Mouse (Mus musculus) megakaryocyte, embryonic 14.5 days (primary cell): ENCODE data around the gene Rgn. TPM values are rescaled to one million over a fixed set of nuclear protein-coding genes. Genes with fewer than 3 reads are reported as not detected.

Experiments used
- H3K27me3 ChIP-seq: replicated peaks from 2 replicates; pipeline ENCODE3; 2012; ENCODE audit warnings: inconsistent platforms
- H3K36me3 ChIP-seq: replicated peaks from 2 replicates; pipeline ENCODE3; 2012; ENCODE audit warnings: low read length, inconsistent platforms, mixed read lengths
- H3K4me1 ChIP-seq: 2 replicates; pipeline ENCODE4 v1.6.1; 2012; ENCODE audit warnings: inconsistent platforms
- H3K4me3 ChIP-seq: replicated peaks from 2 replicates; pipeline ENCODE3; 2012; ENCODE audit warnings: moderate library complexity, mild to moderate bottlenecking, inconsistent platforms
- H3K9me3 ChIP-seq: 2 replicates; pipeline ENCODE4 v1.6.1; 2012; ENCODE audit warnings: inconsistent platforms
- FLI1 ChIP-seq: IDR thresholded peaks from 2 replicates; pipeline ENCODE4 v1.6.1; 2012; ENCODE audit warnings: low read length, inconsistent platforms, mixed read lengths
- GATA1 ChIP-seq: IDR thresholded peaks from 3 replicates; pipeline ENCODE4 v1.6.1; 2012; ENCODE audit warnings: mixed read lengths, low read length, inconsistent platforms, borderline replicate concordance
- polyA plus RNA-seq: library from polyadenylated mRNA; stranded (reverse); fragments of >175 nt; gene quantifications from 2 replicates; pipeline ENCODE4 v1.2.3, GENCODE M21; 2012; ENCODE audit warnings: low replicate concordance; ENCODE audit not compliant: insufficient read depth

Gene Rgn
- polyA plus RNA-seq, result not detected in 2 replicates

DNA sequence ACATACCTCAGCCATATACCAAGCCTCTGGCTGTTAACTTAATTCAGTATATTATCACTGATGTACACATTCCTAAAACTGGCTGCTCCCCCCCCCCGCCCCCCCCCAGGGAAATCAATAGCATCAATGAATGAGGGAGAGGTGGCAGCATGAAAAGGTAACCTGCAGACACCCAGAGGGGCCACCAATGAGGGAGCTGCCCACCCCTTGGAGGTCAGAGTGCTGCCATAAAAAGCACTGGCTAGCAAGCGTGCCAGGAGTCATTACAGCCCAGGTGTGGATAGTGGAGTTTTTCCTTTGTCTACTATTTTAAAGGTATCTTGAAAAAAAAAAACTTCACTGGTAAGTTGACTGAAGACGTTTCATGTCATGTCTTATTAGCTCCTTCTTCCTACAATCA is at the start of gene Rgn:
Gene Rgn (plus strand): TSS at position 256 of the 400 bp plus-strand sequence.
- Histone ChIP-seq H3K9me3 (no peaks in the 10 kb centered on the region), H3K27me3 (peaks cover 31% of the 10 kb centered on the region), H3K4me1 (peaks cover 10% of the 10 kb centered on the region), H3K36me3 (no peaks in the 10 kb centered on the region), H3K4me3 (no peak within 1 kb of the TSS)
- TF ChIP-seq GATA1 (no peak), FLI1 (no peak)

DNA sequence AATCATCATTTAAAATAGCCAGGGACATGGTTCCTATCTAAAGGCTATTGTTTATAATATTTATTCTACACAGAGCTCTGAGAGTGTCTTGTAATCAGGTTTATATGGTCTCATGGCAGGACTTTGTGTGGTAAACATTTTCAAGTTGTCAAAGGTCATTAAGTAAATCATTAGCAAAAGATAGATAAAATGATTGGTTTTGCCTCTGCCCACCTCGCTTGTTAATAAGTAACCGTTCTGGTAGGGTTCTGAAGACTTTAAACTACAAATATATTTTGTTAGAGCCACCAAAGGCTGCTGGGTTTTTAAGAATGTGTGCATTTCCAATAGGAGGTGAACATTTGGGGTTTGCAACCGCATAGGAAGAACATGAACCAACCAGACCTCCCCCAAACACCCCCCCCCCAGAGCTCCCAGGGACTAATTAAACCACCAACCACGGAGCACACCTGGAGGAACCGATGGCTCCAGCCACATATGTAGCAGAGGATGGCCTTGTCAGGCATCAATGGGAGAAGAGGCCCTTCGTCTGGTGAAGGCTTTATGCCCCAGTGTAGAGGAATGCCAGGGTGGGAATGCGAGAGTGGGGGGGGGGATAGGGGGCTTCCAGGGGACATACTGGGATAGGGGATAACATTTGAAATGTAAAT is 29.2 kb upstream of the Rgn start:
- Histone ChIP-seq H3K27me3 (no peaks in the 10 kb centered on the region), H3K4me3 (no peak overlapping the region), H3K36me3 (peaks cover 20% of the 10 kb centered on the region), H3K4me1 (0 out of 2 replicates have a peak, but pooled peaks cover 3% of the 10 kb centered on the region), H3K9me3 (no peaks in the 10 kb centered on the region)
- TF ChIP-seq GATA1 (no peak), FLI1 (no peak)

DNA sequence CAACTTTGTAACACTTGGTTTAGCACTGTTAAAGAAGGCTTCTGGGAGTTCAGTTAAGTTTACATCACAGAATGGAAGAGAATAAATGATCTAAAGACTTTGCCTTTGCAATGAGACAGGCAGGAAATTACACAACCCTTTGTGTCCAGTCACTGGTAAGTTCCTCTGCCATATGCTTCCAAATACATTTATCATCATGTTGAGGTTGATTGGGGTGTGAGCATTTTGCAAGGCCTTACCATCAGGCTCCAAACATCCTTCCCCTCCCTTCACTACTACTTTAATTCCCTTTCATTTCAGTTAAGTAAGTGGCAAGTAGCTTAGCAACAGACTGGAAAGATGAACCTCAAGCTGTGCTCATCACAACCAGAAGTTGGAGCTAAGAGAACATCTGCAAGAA is 28.0 kb upstream of the Rgn start:
- Histone ChIP-seq H3K4me1 (0 out of 2 replicates have a peak, but pooled peaks cover 3% of the 10 kb centered on the region), H3K4me3 (no peak overlapping the region), H3K36me3 (peaks cover 15% of the 10 kb centered on the region), H3K9me3 (no peaks in the 10 kb centered on the region), H3K27me3 (no peaks in the 10 kb centered on the region)
- TF ChIP-seq GATA1 (no peak), FLI1 (no peak)

DNA sequence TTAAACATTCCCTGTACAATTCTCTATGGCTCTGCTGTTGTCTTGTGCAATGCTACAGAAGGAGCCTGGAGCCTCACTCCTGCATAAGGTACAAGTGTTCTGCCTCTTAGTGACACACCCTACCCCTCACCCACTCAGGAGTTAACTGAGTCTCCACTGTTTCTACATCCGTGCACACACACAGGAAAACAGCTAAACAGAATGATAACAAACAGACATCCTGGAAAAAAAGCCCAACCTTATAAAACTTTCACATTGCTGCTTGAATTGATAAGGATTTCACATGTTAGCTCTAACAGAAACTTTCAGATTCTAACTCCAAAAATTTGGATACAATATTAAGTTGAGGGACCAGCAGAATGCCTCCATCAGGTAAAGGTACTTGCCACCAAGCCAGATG is 17.0 kb upstream of the Rgn start:
- no peaks in the 10 kb centered on the region for H3K4me1 ChIP-seq
- H3K36me3 ChIP-seq, result no peaks in the 10 kb centered on the region
- H3K27me3 ChIP-seq, result no peaks in the 10 kb centered on the region
- no peaks in the 10 kb centered on the region for H3K9me3 ChIP-seq
- H3K4me3 ChIP-seq, result no peak overlapping the region
- TF ChIP-seq GATA1 (no peak), FLI1 (no peak)

DNA sequence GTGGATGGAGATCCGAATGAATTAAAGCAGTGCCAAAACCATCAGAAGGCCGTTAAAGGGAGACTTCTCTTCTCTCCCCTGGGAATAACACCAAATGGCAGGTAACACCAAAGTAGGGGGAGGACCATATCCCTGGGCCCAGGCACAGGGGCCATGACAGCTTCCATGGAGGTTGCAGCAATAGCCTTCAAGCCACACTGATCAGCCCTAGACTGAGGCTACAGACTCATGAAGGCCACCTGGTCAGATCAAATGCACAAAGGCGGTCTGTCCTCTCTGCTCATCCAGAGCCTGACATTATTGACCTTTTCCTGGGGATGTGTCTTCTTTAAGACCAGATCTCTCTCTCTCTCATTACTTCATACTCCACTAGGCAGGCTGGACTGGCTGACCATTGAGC is 5.7 kb upstream of the Rgn start:
- no peak for TF ChIP-seq FLI1
- TF ChIP-seq GATA1, result no peak
- Histone ChIP-seq H3K9me3 (no peaks in the 10 kb centered on the region), H3K4me1 (peaks cover 4% of the 10 kb centered on the region; the same call in 1 of the 2 replicates), H3K4me3 (no peak overlapping the region), H3K36me3 (no peaks in the 10 kb centered on the region), H3K27me3 (peaks cover 33% of the 10 kb centered on the region)

DNA sequence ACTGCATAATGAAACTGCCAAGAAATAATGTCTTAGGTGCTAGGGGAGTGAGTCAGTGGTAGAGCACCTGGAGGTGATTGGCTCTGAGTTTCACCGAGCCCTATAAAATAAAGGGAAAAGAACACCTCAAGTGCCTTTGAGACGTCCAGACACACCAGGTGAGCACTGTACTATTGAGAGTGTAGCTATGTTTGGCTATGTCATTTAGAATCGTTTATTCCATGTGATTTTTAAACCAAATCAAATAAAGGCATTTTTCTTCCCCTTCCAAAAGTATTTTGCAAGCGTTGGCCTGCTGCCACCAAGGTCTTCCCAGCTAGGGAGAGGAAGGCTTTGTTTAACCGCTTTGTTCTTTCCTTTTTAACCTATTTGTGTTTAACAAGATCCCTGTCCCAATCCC is 2.0 kb upstream of the Rgn start:
- peaks cover 4% of the 10 kb centered on the region; the same call in 1 of the 2 replicates for H3K4me1 ChIP-seq
- H3K4me3 ChIP-seq, result no peak overlapping the region
- TF ChIP-seq FLI1 (no peak), GATA1 (no peak)
- H3K9me3 ChIP-seq, result no peaks in the 10 kb centered on the region
- peaks cover 39% of the 10 kb centered on the region for H3K27me3 ChIP-seq
- H3K36me3 ChIP-seq, result no peaks in the 10 kb centered on the region

DNA sequence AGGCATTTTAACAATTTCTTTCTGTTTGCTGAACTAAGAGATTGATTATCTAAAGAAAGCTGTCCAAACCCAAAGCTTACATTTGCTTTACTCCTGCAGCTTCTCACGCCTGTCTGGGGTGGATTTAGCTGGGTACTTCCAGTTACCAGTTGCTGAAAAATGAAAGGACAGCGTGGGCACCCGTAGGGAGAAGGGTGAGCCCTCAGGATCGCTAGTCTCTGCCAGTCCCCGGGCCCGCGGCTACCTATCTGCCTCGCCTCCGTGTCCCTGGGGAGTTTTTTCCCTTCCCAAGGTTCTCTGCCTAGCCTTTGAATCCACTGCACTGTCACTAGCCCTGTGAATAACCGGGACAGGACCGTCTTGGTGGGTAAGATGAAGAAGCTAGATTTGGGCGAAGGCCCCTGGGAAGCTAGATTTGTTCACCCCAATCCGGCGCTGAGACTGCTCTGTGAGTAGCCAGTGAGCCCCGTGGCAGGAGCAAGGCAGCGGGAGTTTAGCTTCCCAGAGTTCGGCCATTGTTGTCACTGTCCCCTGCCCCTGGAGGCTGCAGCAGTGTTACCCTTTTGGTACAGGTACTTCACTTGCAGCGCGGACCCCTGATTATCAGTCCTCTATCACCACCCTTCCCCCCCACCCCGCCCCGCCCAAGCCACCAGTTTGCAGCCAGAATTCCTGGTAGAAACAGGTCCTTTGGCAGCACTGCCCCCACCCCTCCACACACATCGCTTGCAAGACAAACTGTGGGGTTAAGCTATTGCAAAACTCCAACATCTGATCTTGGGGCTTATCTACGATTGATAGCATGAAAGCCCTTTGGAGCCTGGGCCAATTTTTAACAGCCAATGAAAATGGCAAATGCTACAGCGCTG is 1.3 kb upstream of the Rgn start:
- TF ChIP-seq GATA1 (no peak), FLI1 (no peak)
- H3K4me1 ChIP-seq, result peaks cover 6% of the 10 kb centered on the region
- peaks cover 39% of the 10 kb centered on the region for H3K27me3 ChIP-seq
- H3K4me3 ChIP-seq, result peak overlapping the region; percentile 71
- no peaks in the 10 kb centered on the region for H3K9me3 ChIP-seq
- no peaks in the 10 kb centered on the region for H3K36me3 ChIP-seq

DNA sequence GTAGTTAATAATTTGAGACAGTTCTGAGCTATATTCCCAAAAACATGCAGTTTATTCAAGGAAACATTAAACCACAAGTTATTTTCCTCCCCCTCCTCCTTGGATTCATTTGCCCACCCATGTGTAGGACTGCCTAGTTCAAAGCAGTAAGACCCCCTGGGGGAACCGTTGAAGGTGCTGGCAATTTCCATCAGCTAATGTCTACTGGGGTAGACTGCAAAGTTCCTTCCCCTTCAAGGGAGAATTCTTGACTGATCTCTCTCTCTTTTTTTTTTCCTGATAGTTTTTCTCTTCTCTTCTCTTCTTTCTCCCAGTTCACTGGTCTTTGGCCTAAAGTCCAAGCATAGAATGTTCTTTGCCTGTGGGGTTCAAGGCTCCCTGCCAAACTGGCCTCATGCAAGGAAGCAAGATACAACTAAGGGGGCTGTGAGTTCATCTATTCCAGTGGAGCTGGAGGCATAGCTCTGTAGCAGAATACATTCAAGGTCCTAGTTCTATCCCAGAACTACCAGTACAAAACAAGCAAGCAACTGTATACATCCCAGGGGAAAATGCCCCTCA is 627 bp upstream of the Rgn start:
- H3K27me3 ChIP-seq, result peaks cover 36% of the 10 kb centered on the region
- TF ChIP-seq FLI1 (no peak), GATA1 (no peak)
- no peaks in the 10 kb centered on the region for H3K36me3 ChIP-seq
- peaks cover 10% of the 10 kb centered on the region for H3K4me1 ChIP-seq
- H3K4me3 ChIP-seq, result no peak overlapping the region
- H3K9me3 ChIP-seq, result no peaks in the 10 kb centered on the region

DNA sequence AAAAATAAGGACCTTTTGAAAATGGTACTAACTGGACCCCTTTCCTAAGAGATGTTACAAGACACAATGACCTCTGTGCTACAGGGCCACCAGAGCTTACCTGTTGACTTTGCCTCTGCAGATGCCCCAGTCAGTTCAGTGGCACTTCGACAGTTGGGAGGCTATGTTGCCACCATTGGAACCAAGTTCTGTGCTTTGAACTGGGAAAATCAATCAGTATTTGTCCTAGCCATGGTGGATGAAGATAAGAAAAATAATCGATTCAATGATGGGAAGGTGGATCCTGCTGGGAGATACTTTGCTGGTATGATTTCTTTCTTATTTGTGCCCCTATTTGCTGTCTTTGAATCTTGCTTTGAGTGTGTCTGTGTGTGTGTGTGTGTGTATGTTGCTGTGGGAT is 2.6 kb downstream of the Rgn start:
- Histone ChIP-seq H3K36me3 (no peaks in the 10 kb centered on the region), H3K27me3 (peaks cover 20% of the 10 kb centered on the region), H3K4me3 (no peak overlapping the region), H3K4me1 (peaks cover 10% of the 10 kb centered on the region), H3K9me3 (no peaks in the 10 kb centered on the region)
- TF ChIP-seq GATA1 (no peak), FLI1 (no peak)

DNA sequence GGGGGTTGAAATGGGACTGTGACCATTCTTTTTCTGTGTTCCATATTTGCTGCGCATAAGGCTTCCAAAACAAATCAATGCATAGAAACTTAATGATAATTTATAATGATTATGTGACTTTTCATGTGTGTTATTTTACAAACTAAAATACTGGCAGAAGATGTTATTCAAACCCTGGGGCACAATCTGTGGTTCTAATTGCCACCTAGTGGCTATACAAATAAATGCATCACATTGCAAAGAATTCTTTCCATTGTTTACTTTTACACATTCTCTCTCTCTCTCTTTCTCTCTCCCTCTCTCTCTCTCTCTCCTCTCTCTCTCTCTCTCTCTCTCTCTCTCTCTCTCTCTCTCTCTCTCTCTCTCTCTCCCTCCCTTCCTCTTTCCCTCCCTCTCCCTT is 12.3 kb downstream of the Rgn start:
- Histone ChIP-seq H3K4me1 (peaks cover 8% of the 10 kb centered on the region; the same call in 1 of the 2 replicates), H3K4me3 (no peak overlapping the region), H3K36me3 (no peaks in the 10 kb centered on the region), H3K9me3 (no peaks in the 10 kb centered on the region), H3K27me3 (no peaks in the 10 kb centered on the region)
- TF ChIP-seq FLI1 (no peak), GATA1 (no peak)
